Mouse (Mus musculus) heart, adult 2 months (tissue): Measurements from ENCODE around the gene Commd3.

Experiments
- CTCF ChIP-seq: fragments of 200-600 bp; IDR thresholded peaks from 2 replicates; pipeline ENCODE4 v1.8.1; 2022; ENCODE audit warnings: antibody characterized with exemption, mild to moderate bottlenecking, moderate library complexity
- EP300 ChIP-seq: fragments of 200-500 bp; IDR thresholded peaks from 2 replicates; pipeline ENCODE4 v1.6.1; 2011; ENCODE audit warnings: low read depth, low read length, control low read depth; ENCODE audit not compliant: insufficient read depth
- POLR2A ChIP-seq: fragments of 200-500 bp; IDR thresholded peaks from 2 replicates; pipeline ENCODE4 v1.6.1; 2011; ENCODE audit warnings: mild to moderate bottlenecking, low read depth, low read length, control low read depth; ENCODE audit not compliant: insufficient read depth

DNA sequence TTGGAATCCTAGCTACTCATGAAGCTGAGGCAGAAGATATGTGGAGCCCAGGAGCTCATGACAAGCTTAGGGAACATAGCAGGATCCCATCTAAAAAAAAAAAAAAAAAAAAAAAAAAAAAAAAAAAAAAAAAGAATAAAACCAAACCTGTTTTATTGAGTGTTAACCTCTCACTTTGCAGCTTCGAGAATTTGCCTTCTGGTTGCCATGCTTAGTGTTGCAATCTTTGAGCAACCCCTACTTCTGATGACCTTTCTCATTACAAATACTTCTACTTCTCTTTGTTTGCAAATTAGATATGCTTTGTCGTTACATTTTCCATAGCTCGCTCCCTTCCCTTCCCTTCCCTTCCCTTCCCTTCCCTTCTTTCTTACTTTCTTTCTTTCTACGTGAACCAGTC, 23.6 kb upstream of the Commd3 start:
- TF ChIP-seq CTCF, result no peak
- TF ChIP-seq POLR2A, result no peak
- TF ChIP-seq EP300, result no peak
